Mouse (Mus musculus) hindbrain, postnatal 0 days (tissue): ENCODE measurements around the gene 2310007B03Rik. TPM values are rescaled to one million over a fixed set of nuclear protein-coding genes. Genes with fewer than 3 reads are reported as not detected.

Experiments
- ATAC-seq: fragments of 200-750 bp; cut with Nextera tagmentation; 2 replicates; pipeline ENCODE4 v1.8.0; 2017; ENCODE audit warnings: mild to moderate bottlenecking, moderate TSS enrichment, moderate library complexity
- DNase-seq: peaks from one replicate; pipeline ENCODE4 v3.0.0-alpha.2; 2015; ENCODE audit warnings: low spot score
- H3K27ac ChIP-seq: fragments of 300-500 bp; sonication (generic); 2 replicates; pipeline ENCODE4 v1.5.1; 2014; ENCODE audit warnings: mild to moderate bottlenecking
- H3K27me3 ChIP-seq: fragments of 300-500 bp; sonication (generic); 2 replicates; pipeline ENCODE4 v1.6.1; 2014; ENCODE audit warnings: low read length, mixed read lengths; ENCODE audit not compliant: insufficient read depth
- H3K36me3 ChIP-seq: fragments of 300-500 bp; sonication (generic); 2 replicates; pipeline ENCODE4 v1.6.1; 2014; ENCODE audit warnings: low read length, mixed read lengths; ENCODE audit not compliant: insufficient read depth
- H3K4me1 ChIP-seq: fragments of 300-500 bp; sonication (generic); 2 replicates; pipeline ENCODE4 v1.6.1; 2014; ENCODE audit warnings: antibody characterized with exemption, low read length, mixed read lengths; ENCODE audit not compliant: insufficient read depth
- H3K4me2 ChIP-seq: fragments of 300-500 bp; sonication (generic); 2 replicates; pipeline ENCODE4 v1.6.1; 2014; ENCODE audit warnings: low read depth, mild to moderate bottlenecking, low read length, moderate library complexity, mixed read lengths
- H3K4me3 ChIP-seq: fragments of 300-500 bp; sonication (generic); 2 replicates; pipeline ENCODE4 v1.5.1; 2014; ENCODE audit warnings: low read length
- H3K9ac ChIP-seq: fragments of 300-500 bp; sonication (generic); replicated peaks from 2 replicates; pipeline ENCODE4 v1.6.1; 2014; ENCODE audit warnings: mild to moderate bottlenecking, low read length, moderate library complexity, mixed read lengths
- H3K9me3 ChIP-seq: fragments of 300-500 bp; sonication (generic); 2 replicates; pipeline ENCODE4 v1.6.1; 2016; ENCODE audit warnings: low read length, mixed read lengths
- CTCF ChIP-seq: IDR thresholded peaks from 2 replicates; pipeline ENCODE4 v1.5.1; 2016; ENCODE audit warnings: antibody characterized with exemption, control low read depth, low read depth
- WGBS: fragments of 180-500 bp; shearing (Covaris S2); extraction: QIAGEN DNeasy Blood & Tissue Kit; methylation state at CpG from one replicate; pipeline ENCODE4 v1.1.7; 2014; 5-methylcytosine and 5-hydroxymethylcytosine counted together
- polyA plus RNA-seq: library from polyadenylated mRNA; unstranded; fragments of >200 nt; fragmentation: Nextera tagmentation; extraction: Ambion mirVana; gene quantifications from 2 replicates; pipeline ENCODE4 v1.2.1, GENCODE M21; 2015
- total RNA-seq: library from RNA; depleted of rRNA; stranded (reverse); fragments of >200 nt; gene quantifications from 2 replicates; pipeline ENCODE4 v1.2.3, GENCODE M21; 2014

2310007B03Rik gene
- total and polyA plus RNA-seq, 2 experiments from 2014 or later, result 0.05 to 0.11 TPM

- TF ChIP-seq CTCF, result no peak
- Histone ChIP-seq H3K9me3 (no peaks in the 10 kb centered on the region), H3K27me3 (no peaks in the 10 kb centered on the region), H3K9ac (no peak overlapping the region), H3K4me3 (no peak overlapping the region), H3K4me1 (no peaks in the 10 kb centered on the region), H3K36me3 (no peaks in the 10 kb centered on the region), H3K27ac (no peak overlapping the region), H3K4me2 (no peak overlapping the region)
- 69% methylated on average over 8 of the region's 8 CpGs for WGBS
- ATAC-seq (no peak), DNase-seq (no peak)
These were observed 36.7 kb downstream of the 2310007B03Rik start for GRCm38 (mm10) chr1:93124066-93124465.

- Histone ChIP-seq H3K4me3 (no peak overlapping the region), H3K4me1 (no peaks in the 10 kb centered on the region), H3K27me3 (no peaks in the 10 kb centered on the region), H3K36me3 (no peaks in the 10 kb centered on the region), H3K9me3 (no peaks in the 10 kb centered on the region), H3K27ac (no peak overlapping the region), H3K9ac (no peak overlapping the region), H3K4me2 (no peak overlapping the region)
- 85% methylated on average over 11 of the region's 11 CpGs for WGBS
- ATAC-seq (no peak), DNase-seq (no peak)
- no peak for TF ChIP-seq CTCF
These were observed 37.4 kb downstream of the 2310007B03Rik start for GRCm38 (mm10) chr1:93123179-93123854.

GRCm38 (mm10) chr1:93118816-93119215 is 41.9 kb downstream of the 2310007B03Rik start:
- no peak for ATAC-seq
- 13% methylated on average over 4 of the region's 4 CpGs for WGBS
- peaks cover 12% of the 10 kb centered on the region for H3K4me1 ChIP-seq
- H3K9me3 ChIP-seq, result no peaks in the 10 kb centered on the region
- no peak for TF ChIP-seq CTCF
- no peaks in the 10 kb centered on the region for H3K27me3 ChIP-seq
- no peak for DNase-seq
- H3K4me3 ChIP-seq, result no peak overlapping the region
- no peak overlapping the region for H3K9ac ChIP-seq
- no peak overlapping the region for H3K27ac ChIP-seq
- H3K4me2 ChIP-seq, result no peak overlapping the region
- no peaks in the 10 kb centered on the region for H3K36me3 ChIP-seq

- DNase-seq, result no peak
- Histone ChIP-seq H3K27ac (peak overlapping the region; percentile 23; the same call in 1 of the 2 replicates), H3K4me2 (peak overlapping the region; percentile 67)
These were observed 45.3 kb downstream of the 2310007B03Rik start for GRCm38 (mm10) chr1:93115471-93115870.

GRCm38 (mm10) chr1:93114713-93115463 is 45.9 kb downstream of the 2310007B03Rik start:
- ATAC-seq (peak; percentile 99), DNase-seq (peak; percentile 95)
- WGBS, result 18% methylated on average over 21 of the region's 21 CpGs
- H3K9ac ChIP-seq, result peak overlapping the region; percentile 46
- peak overlapping the region; percentile 65 for H3K27ac ChIP-seq
- H3K9me3 ChIP-seq, result no peaks in the 10 kb centered on the region
- H3K36me3 ChIP-seq, result no peaks in the 10 kb centered on the region
- H3K4me3 ChIP-seq, result peak overlapping the region; percentile 36
- H3K4me1 ChIP-seq, result peaks cover 12% of the 10 kb centered on the region
- no peak for TF ChIP-seq CTCF
- no peaks in the 10 kb centered on the region for H3K27me3 ChIP-seq
- H3K4me2 ChIP-seq, result peak overlapping the region; percentile 67

More at GRCm38 (mm10) chr1:93115471-93115870, 45.3 kb downstream of the 2310007B03Rik start:
- Histone ChIP-seq H3K9ac (peak overlapping the region; percentile 46), H3K9me3 (no peaks in the 10 kb centered on the region), H3K4me3 (peak overlapping the region; percentile 36), H3K36me3 (no peaks in the 10 kb centered on the region), H3K4me1 (peaks cover 12% of the 10 kb centered on the region), H3K27me3 (no peaks in the 10 kb centered on the region)
- TF ChIP-seq CTCF, result no peak
- peak; percentile 64 for ATAC-seq
- WGBS, result 12% methylated on average over 11 of the region's 13 CpGs

GRCm38 (mm10) chr1:93102700-93103099 is 58.0 kb downstream of the 2310007B03Rik start:
- TF ChIP-seq CTCF, result no peak
- no peak overlapping the region; the same call in 1 of the 2 replicates for H3K4me2 ChIP-seq
- 0 out of 2 replicates have a peak, but pooled peaks cover 3% of the 10 kb centered on the region for H3K36me3 ChIP-seq
- ATAC-seq (no peak), DNase-seq (no peak)
- H3K4me3 ChIP-seq, result no peak overlapping the region
- H3K9ac ChIP-seq, result no peak overlapping the region; the same call in 1 of the 2 replicates
- H3K27me3 ChIP-seq, result no peaks in the 10 kb centered on the region
- peak overlapping the region; percentile 96 for H3K27ac ChIP-seq
- H3K9me3 ChIP-seq, result no peaks in the 10 kb centered on the region
- 60% methylated on average over 7 of the region's 7 CpGs for WGBS
- peaks cover 6% of the 10 kb centered on the region; the same call in 1 of the 2 replicates for H3K4me1 ChIP-seq
